Mouse (Mus musculus): ENCODE measurements around the gene Rtp4.

DNA sequence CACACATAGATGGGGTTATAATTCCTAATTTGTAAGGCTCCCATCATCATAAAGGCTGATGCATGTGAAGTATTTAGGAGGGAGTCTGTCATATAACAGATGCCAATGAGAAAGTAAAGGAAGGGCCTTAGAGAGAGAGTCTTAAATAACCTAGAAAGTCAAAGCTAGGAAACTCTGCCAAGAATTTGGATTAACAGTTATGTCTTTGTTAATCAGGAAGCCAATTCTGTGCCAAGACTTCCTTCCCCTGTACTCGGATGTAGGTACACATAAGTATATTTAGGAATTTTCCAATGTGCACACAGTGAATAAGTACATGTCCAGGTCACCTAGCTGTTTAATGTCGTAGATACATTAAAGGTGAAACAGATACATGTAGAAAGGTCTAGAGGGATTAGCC is 3.5 kb upstream of the Rtp4 start:
- no peak for TF ChIP-seq CTCF (IDR thresholded peaks at IDR 0.05; ENCODE audit: control insufficient read depth, insufficient read depth, insufficient replicate concordance, low read depth, low read length)
- no peak for TF ChIP-seq POLR2A (IDR thresholded peaks at IDR 0.05; ENCODE audit: control insufficient read depth, low read depth, low read length)
